ENCODE assay signal across 10 mouse cellular contexts in genomic region chr11:69945997-69946891, GRCm38 (mm10). TPM values are rescaled to one million over a fixed set of nuclear protein-coding genes. Genes with fewer than 3 reads are reported as not detected.
DNase-seq lines count a peak whose midpoint lies in the region; ATAC-seq and TF ChIP-seq lines count a peak whose summit lies in the region.
"Had no signal": no experiment of that assay in that cellular context is flagged by ENCODE, and none has a peak within 500 bp of the region (broad histone marks: within the 10 kb centered on the region; RNA-seq: fewer than 3 reads in every experiment).

No protein-coding gene starts in this region.

- H3K4me2 ChIP-seq in heart, embryonic 14.5 days (ENCODE audit: low read length), result peak overlapping the region; percentile 83
- peak overlapping the region; percentile 81 for H3K4me2 ChIP-seq in embryonic facial prominence, embryonic 15.5 days (replicated peaks)
- H3K4me2 ChIP-seq in liver, embryonic 13.5 days, result peak overlapping the region; percentile 95

- DNase-seq in heart, postnatal 4 days, result no peak
- no peak for DNase-seq in G1E (ENCODE audit: low spot score)
- DNase-seq in liver, embryonic 13.5 days, result peak; percentile 64
- no peak for DNase-seq in B cell, adult 2 months
- DNase-seq in kidney, postnatal 4 days, result no peak
- DNase-seq: midbrain, embryonic 14.5 days; right cerebral cortex, postnatal 14 days had no signal

- 82% methylated on average over 18 of the region's 18 CpGs for WGBS in heart, embryonic 14.5 days
- WGBS in embryonic facial prominence, embryonic 15.5 days, result 84% methylated on average over 18 of the region's 18 CpGs
- 64% methylated on average over 18 of the region's 18 CpGs for WGBS in liver, embryonic 13.5 days (ENCODE audit: insufficient replicate concordance)

- H3K9ac ChIP-seq in heart, embryonic 14.5 days (ENCODE audit: low read length), result peak overlapping the region; percentile 75
- H3K9ac ChIP-seq in embryonic facial prominence, embryonic 15.5 days, result no peak overlapping the region
- peak overlapping the region; percentile 87 for H3K9ac ChIP-seq in liver, embryonic 13.5 days

- TF ChIP-seq CTCF in G1E (IDR thresholded peaks at IDR 0.05; ENCODE audit: low read depth, low read length), result no peak

- H3K27ac ChIP-seq in heart, embryonic 14.5 days (replicated peaks in 1 of 2; ENCODE audit: control insufficient read depth in 1 of 2, insufficient read depth in 1 of 2, low read depth in 2 of 2, low read length in 2 of 2), result peak overlapping the region; percentile 96 to 99
- H3K27ac ChIP-seq in embryonic facial prominence, embryonic 15.5 days (replicated peaks), result no peak overlapping the region
- peak overlapping the region; percentile 93 for H3K27ac ChIP-seq in liver, embryonic 13.5 days

- peaks cover 9 to 13% of the 10 kb centered on the region in 2 experiments for H3K4me1 ChIP-seq in heart, embryonic 14.5 days (ENCODE audit: control insufficient read depth in 2 of 2, insufficient read depth in 2 of 2, low read length in 2 of 2)
- H3K4me1 ChIP-seq in G1E (ENCODE audit: insufficient read depth, low read depth, low read length), result peaks cover 41% of the 10 kb centered on the region
- peaks cover 34% of the 10 kb centered on the region for H3K4me1 ChIP-seq in embryonic facial prominence, embryonic 15.5 days
- peaks cover 60% of the 10 kb centered on the region for H3K4me1 ChIP-seq in liver, embryonic 13.5 days (replicated peaks)

- ATAC-seq in heart, embryonic 14.5 days (ENCODE audit: insufficient number of reproducible peaks, insufficient read depth, low FRiP score, low read depth), result no peak
- ATAC-seq in G1E (ENCODE audit: extremely low read depth, insufficient number of reproducible peaks, low FRiP score, poor library complexity, severe bottlenecking), result no peak
- no peak for ATAC-seq in embryonic facial prominence, embryonic 15.5 days (ENCODE audit: insufficient number of reproducible peaks, low FRiP score, low TSS enrichment, low read depth)
- ATAC-seq in liver, embryonic 13.5 days (ENCODE audit: low read depth), result peak; percentile 82
- ATAC-seq in CD4-positive, CD25-positive, alpha-beta regulatory T cell, adult 4 months, result no peak

- H3K9me3 ChIP-seq in heart, embryonic 14.5 days (ENCODE audit: control insufficient read depth, low read length), result no peaks in the 10 kb centered on the region
- H3K9me3 ChIP-seq in G1E (replicated peaks), result no peaks in the 10 kb centered on the region
- H3K9me3 ChIP-seq in embryonic facial prominence, embryonic 15.5 days (replicated peaks), result no peaks in the 10 kb centered on the region
- no peaks in the 10 kb centered on the region for H3K9me3 ChIP-seq in liver, embryonic 13.5 days (replicated peaks)

- H3K27me3 ChIP-seq in heart, embryonic 14.5 days (ENCODE audit: control insufficient read depth, insufficient read depth, low read length), result no peaks in the 10 kb centered on the region
- peaks cover 56% of the 10 kb centered on the region for H3K27me3 ChIP-seq in G1E (ENCODE audit: insufficient read depth, low read length)
- H3K27me3 ChIP-seq in embryonic facial prominence, embryonic 15.5 days, result no peaks in the 10 kb centered on the region
- H3K27me3 ChIP-seq in liver, embryonic 13.5 days, result peaks cover 59% of the 10 kb centered on the region

- H3K36me3 ChIP-seq in heart, embryonic 14.5 days (ENCODE audit: control insufficient read depth, insufficient read depth, low read length), result peaks cover 45% of the 10 kb centered on the region
- no peaks in the 10 kb centered on the region for H3K36me3 ChIP-seq in G1E (replicated peaks)
- peaks cover 24% of the 10 kb centered on the region for H3K36me3 ChIP-seq in embryonic facial prominence, embryonic 15.5 days
- H3K36me3 ChIP-seq in liver, embryonic 13.5 days, result peaks cover 41% of the 10 kb centered on the region

- H3K4me3 ChIP-seq in heart, embryonic 14.5 days (ENCODE audit: control insufficient read depth in 1 of 2, insufficient read depth in 1 of 2, low read depth in 1 of 2, low read length in 2 of 2), result peak overlapping the region; percentile 63 to 73; a peak in 2 of 4 replicates
- H3K4me3 ChIP-seq in G1E (ENCODE audit: low read depth, low read length), result 0 out of 2 replicates have a peak overlapping the region, but pooled peaks have one; percentile 20
- H3K4me3 ChIP-seq in embryonic facial prominence, embryonic 15.5 days (replicated peaks), result peak overlapping the region; percentile 53
- peak overlapping the region; percentile 78 for H3K4me3 ChIP-seq in liver, embryonic 13.5 days (replicated peaks)

RNA-seq across cellular contexts. Expression of gene Slc2a4, which starts 1.7 kb away (rescaled TPM):
- 27.6 and 28.5 TPM in 2 replicates for polyA plus RNA-seq in heart, embryonic 14.5 days (2014; fragmentation: Nextera tagmentation; extraction: Ambion mirVana)
- total RNA-seq in heart, postnatal 4 days (2021), result 100 to 1,000 TPM in 1 of 2 experiments, 10 to 100 TPM in 1; 97.9 to 101 TPM
- 0.39 and 10.6 TPM in 2 replicates for total RNA-seq in G1E (2014; fragmentation: Nextera tagmentation)
- 0.06 and 0.16 TPM in 2 replicates for total RNA-seq in G1E (2017)
- polyA plus RNA-seq in G1E (2012), result 0.16 TPM in 1 of 2 replicates, not detected in the other
- polyA plus RNA-seq in embryonic facial prominence, embryonic 15.5 days (2015; fragmentation: Nextera tagmentation; extraction: Ambion mirVana), result 21.1 and 21.7 TPM in 2 replicates
- polyA plus RNA-seq in liver, embryonic 13.5 days (2015; fragmentation: Nextera tagmentation; extraction: Ambion mirVana), result 14.2 TPM in 2 replicates
- polyA plus RNA-seq in CD4-positive, CD25-positive, alpha-beta regulatory T cell, adult 4 months (2017; shearing (Covaris generic)), result not detected

RNA-seq across cellular contexts. Expression of gene Ybx2, which starts 10.6 kb away (rescaled TPM):
- polyA plus RNA-seq in heart, embryonic 14.5 days (2014; fragmentation: Nextera tagmentation; extraction: Ambion mirVana), result 6.6 and 7.3 TPM in 2 replicates
- total RNA-seq in heart, postnatal 4 days (2021), result 10 to 100 TPM; 24.8 to 35.7 TPM
- 1.4 and 1.6 TPM in 2 replicates for total RNA-seq in G1E (2014; fragmentation: Nextera tagmentation)
- total RNA-seq in G1E (2017), result 0.23 TPM in 1 of 2 replicates, not detected in the other
- 0.04 TPM in 1 of 2 replicates, not detected in the other for polyA plus RNA-seq in G1E (2012)
- 2.7 and 6.2 TPM in 2 replicates for polyA plus RNA-seq in embryonic facial prominence, embryonic 15.5 days (2015; fragmentation: Nextera tagmentation; extraction: Ambion mirVana)
- 0.28 and 0.30 TPM in 2 replicates for polyA plus RNA-seq in liver, embryonic 13.5 days (2015; fragmentation: Nextera tagmentation; extraction: Ambion mirVana)
- polyA plus RNA-seq in CD4-positive, CD25-positive, alpha-beta regulatory T cell, adult 4 months (2017; shearing (Covaris generic)), result not detected

RNA-seq across cellular contexts. Expression of gene Cldn7, which starts 18.3 kb away (rescaled TPM):
- 1.2 and 2.4 TPM in 2 replicates for polyA plus RNA-seq in heart, embryonic 14.5 days (2014; fragmentation: Nextera tagmentation; extraction: Ambion mirVana)
- under 1 TPM in 1 of 2 experiments, not detected in 1; 0.76 TPM for total RNA-seq in heart, postnatal 4 days (2021)
- total RNA-seq in G1E (2014; fragmentation: Nextera tagmentation), result not detected in 2 replicates
- not detected in 2 replicates for total RNA-seq in G1E (2017)
- not detected in 2 replicates for polyA plus RNA-seq in G1E (2012)
- polyA plus RNA-seq in embryonic facial prominence, embryonic 15.5 days (2015; fragmentation: Nextera tagmentation; extraction: Ambion mirVana), result 37.5 and 57.4 TPM in 2 replicates
- 2.4 and 4.2 TPM in 2 replicates for polyA plus RNA-seq in liver, embryonic 13.5 days (2015; fragmentation: Nextera tagmentation; extraction: Ambion mirVana)
- not detected for polyA plus RNA-seq in CD4-positive, CD25-positive, alpha-beta regulatory T cell, adult 4 months (2017; shearing (Covaris generic))
- polyA plus RNA-seq: midbrain, embryonic 14.5 days had no signal

RNA-seq across cellular contexts. Expression of gene Eif5a, which starts 24.5 kb away (rescaled TPM):
- polyA plus RNA-seq in heart, embryonic 14.5 days (2014; fragmentation: Nextera tagmentation; extraction: Ambion mirVana), result 1,047 and 1,081 TPM in 2 replicates
- total RNA-seq in heart, postnatal 4 days (2021), result 100 to 1,000 TPM; 550 to 556 TPM
- total RNA-seq in G1E (2014; fragmentation: Nextera tagmentation) (1,285 and 1,536 TPM in 2 replicates), G1E (2017) (763 and 764 TPM in 2 replicates)
- polyA plus RNA-seq in G1E (2012), result 2,879 and 2,909 TPM in 2 replicates
- polyA plus RNA-seq in embryonic facial prominence, embryonic 15.5 days (2015; fragmentation: Nextera tagmentation; extraction: Ambion mirVana), result 1,531 and 1,570 TPM in 2 replicates
- polyA plus RNA-seq in liver, embryonic 13.5 days (2015; fragmentation: Nextera tagmentation; extraction: Ambion mirVana), result 1,847 and 1,941 TPM in 2 replicates
- polyA plus RNA-seq in CD4-positive, CD25-positive, alpha-beta regulatory T cell, adult 4 months (2017; shearing (Covaris generic)), result 1,000 to 10,000 TPM; 1,067 to 1,377 TPM

RNA-seq across cellular contexts. Expression of gene Gps2, which starts 32.6 kb away (rescaled TPM):
- polyA plus RNA-seq in heart, embryonic 14.5 days (2014; fragmentation: Nextera tagmentation; extraction: Ambion mirVana), result 45.2 and 46.8 TPM in 2 replicates
- 10 to 100 TPM; 29.6 to 33.0 TPM for total RNA-seq in heart, postnatal 4 days (2021)
- total RNA-seq in G1E (2014; fragmentation: Nextera tagmentation) (305 and 344 TPM in 2 replicates), G1E (2017) (44.9 and 45.8 TPM in 2 replicates)
- polyA plus RNA-seq in G1E (2012), result 203 and 216 TPM in 2 replicates
- polyA plus RNA-seq in embryonic facial prominence, embryonic 15.5 days (2015; fragmentation: Nextera tagmentation; extraction: Ambion mirVana), result 84.5 and 85.1 TPM in 2 replicates
- 107 and 116 TPM in 2 replicates for polyA plus RNA-seq in liver, embryonic 13.5 days (2015; fragmentation: Nextera tagmentation; extraction: Ambion mirVana)
- polyA plus RNA-seq in CD4-positive, CD25-positive, alpha-beta regulatory T cell, adult 4 months (2017; shearing (Covaris generic)), result 100 to 1,000 TPM; 120 to 134 TPM

Comparison
In these comparisons a context has a peak if more than half of its experiments do, and no peak if none do; other contexts are left out.
1. H3K4me3 ChIP-seq: peak in every context shown above with its lines; median percentile 78 in liver, embryonic 13.5 days; 68 in heart, embryonic 14.5 days; 53 in embryonic facial prominence, embryonic 15.5 days; 20 in G1E.
2. RNA of gene Slc2a4, which starts 1.7 kb away (polyA plus RNA-seq): 27.6 to 28.5 TPM in heart, embryonic 14.5 days, 21.1 to 21.7 TPM in embryonic facial prominence, embryonic 15.5 days and 14.2 TPM in liver, embryonic 13.5 days; 0.16 TPM in G1E and not detected in CD4-positive, CD25-positive, alpha-beta regulatory T cell, adult 4 months; every median in the first group is over 10 times any median in the second.
3. Peak in every context shown above with its lines, with median percentiles within 50 percentile points of each other: H3K4me2 ChIP-seq.